Mouse (Mus musculus) heart, adult 18-20 months (tissue): Measurements from ENCODE around the gene Prelp. TPM values are rescaled to one million over a fixed set of nuclear protein-coding genes. Genes with fewer than 3 reads are reported as not detected.
"Not testable (repeated sequence)": the region's sequence is repeated elsewhere in the genome, so short reads cannot be mapped to it uniquely, and the experiment has no call there.

Experiments used
- DNase-seq, 2 experiments: peaks; one replicate each; pipeline ENCODE4 v3.0.0; 2021 to 2022; ENCODE audit warnings: mixed read lengths in 1 of 2
- long read RNA-seq, 2 experiments: library from polyadenylated mRNA; stranded (forward); transcript quantifications; one replicate each; pipeline ENCODE4 v2.0.0; 2021
- total RNA-seq, 2 experiments: library from RNA; stranded (reverse); gene quantifications; 2 replicates each; pipeline ENCODE4 v1.2.3; 2021

The Prelp gene
- total RNA-seq, result 10 to 100 TPM; 23.4 to 28.7 TPM
- long read RNA-seq, experiment 1, transcript Prelp-201 (3 exons, 3,615 nt), result major isoform, 21 of 28 reads
- long read RNA-seq, experiment 1, partial matches to known transcripts, result 2 of 28 reads
- long read RNA-seq, experiment 1, other reads (novel, unspliced or antisense), result 5 of 28 reads
- long read RNA-seq, experiment 2, transcript Prelp-201 (3 exons, 3,615 nt), result major isoform, 6 of 10 reads
- long read RNA-seq, experiment 2, partial matches to known transcripts, result 2 of 10 reads
- long read RNA-seq, experiment 2, other reads (novel, unspliced or antisense), result 2 of 10 reads

GRCm38 (mm10) chr1:133921304-133921751 lies at the start of gene Prelp:
Gene Prelp, minus strand, starts transcription at chr1:133921414.
- peak; percentile 80 to 88 for DNase-seq

DNA sequence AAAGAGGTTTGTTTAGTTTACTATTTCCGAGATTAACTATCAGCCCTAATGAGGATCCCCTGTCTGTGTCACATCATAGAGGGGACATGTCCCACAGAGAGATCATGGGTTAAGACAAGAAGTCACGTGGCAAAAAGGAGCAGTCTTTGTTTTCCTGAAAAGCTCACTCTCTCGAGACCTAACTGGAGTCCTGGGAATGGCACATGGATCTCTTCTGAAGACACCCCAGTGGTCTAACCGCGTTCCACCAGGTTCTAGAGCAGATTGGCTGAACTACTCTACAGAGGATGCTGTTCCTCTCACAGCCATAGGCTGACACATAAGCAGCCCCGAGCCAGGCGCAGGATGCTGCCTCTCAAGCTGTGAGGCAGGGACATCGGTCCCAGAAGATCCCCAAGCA lies 48.2 kb upstream of the Prelp start:
- DNase-seq, result no peak

- DNase-seq, result no peak
These were observed 47.6 kb upstream of the Prelp start for GRCm38 (mm10) chr1:133968788-133969325.

DNA sequence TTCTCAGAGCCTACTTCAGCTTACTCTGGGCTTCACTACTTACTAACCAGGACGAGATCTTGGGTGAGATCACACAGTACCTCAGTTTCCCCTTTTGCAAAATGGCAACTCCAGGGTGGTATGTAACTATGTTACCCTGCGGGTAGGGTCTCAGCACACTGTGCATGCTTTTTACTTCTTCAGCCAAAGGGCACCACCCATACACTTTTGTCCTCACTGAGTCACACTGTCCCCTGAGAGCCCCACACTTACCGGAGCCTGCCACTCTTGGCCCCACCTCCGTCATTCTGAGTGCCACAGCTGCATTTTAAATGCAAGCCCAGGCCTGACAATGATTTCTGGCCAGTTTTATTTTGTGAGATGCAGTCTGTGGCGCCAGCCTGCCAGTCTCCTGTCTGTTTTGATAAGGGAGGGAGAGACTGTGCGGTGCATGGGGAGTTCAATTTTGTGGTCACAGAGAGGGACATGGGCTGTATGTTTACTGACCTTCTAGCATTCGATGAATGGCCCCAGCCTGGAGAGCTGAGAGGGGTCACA lies 46.3 kb upstream of the Prelp start:
- no peak for DNase-seq

DNA sequence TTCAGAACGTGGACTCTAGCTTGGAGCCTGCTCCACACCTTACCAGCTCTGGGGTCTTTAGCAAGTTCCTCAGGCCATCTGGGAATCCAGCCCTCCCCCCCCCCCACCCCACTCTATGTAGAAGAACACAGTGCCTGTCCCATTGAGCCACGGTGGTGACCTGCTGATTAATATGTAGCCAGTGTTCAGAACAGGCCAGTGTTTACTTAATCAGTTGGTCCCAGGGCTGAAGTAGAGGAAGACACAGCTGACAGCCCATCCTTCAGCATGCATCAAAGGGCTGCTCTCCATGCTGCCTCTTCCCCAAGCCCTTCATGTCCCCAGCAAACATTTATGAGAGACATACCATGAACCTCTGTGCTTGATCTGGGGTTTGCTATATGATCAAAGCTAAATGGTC lies 44.8 kb upstream of the Prelp start:
- no peak for DNase-seq

DNA sequence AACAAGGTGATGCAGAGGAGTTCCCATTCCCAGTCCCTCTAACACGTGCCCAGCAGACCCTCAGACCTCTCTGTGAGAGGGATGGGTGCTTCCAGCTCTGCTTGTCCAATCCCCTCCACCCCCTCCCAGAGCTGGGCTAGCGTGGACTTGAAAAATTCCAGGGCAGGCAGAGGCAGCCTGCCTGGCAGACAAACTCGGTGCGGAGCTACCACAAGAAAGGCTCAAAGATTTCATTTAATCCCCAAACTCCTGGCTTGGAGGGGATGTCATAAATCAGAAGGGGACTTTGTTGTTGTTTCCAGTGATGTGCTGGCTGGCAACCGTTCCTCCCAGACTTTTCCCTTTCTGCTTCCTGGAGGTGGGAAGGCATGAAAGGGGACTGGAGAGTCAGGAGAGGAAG lies 44.1 kb upstream of the Prelp start:
- no peak for DNase-seq

DNA sequence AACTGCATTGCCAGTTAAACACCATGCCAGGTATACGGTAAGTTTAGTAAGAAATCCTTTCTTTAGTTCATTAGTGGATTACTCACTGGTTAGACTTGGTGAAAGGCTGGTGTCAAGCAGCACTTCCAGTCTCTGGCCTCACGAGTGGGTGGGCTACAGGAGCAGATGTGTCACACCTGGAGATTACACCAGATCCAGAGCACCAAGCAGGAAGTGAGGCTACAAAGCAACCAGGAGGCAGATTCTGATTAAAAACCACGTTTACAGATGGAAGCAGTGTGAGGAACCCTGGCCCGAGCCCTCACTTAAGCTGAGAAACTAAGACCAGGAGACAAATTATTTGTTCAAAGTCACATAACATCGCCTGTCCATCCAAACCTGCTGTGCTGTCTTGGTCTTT lies 43.5 kb upstream of the Prelp start:
- DNase-seq, result no peak

DNA sequence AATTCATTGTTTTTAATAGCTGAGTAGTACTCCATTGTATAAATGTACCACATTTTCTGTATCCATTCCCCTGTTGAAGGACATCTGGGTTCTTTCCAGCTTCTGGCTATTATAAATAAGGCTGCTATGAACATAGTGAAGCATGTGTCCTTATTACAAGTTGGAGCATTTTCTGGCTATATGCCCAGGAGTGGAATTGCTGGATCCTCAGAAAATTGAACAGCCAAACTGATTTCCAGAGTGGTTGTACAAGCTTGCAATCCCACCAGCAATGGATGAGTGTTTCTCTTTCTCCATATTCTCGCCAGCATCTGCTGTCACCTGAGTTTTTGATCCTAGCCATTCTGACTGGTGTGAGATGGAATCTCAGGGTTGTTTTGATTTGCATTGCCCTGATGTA lies 42.4 kb upstream of the Prelp start:
- not testable (repeated sequence) for DNase-seq

GRCm38 (mm10) chr1:133963128-133963527 lies 41.9 kb upstream of the Prelp start:
- DNase-seq, result not testable (repeated sequence)

- DNase-seq, result peak; percentile 89 to 91
These were observed 40.3 kb upstream of the Prelp start for GRCm38 (mm10) chr1:133961281-133962134.

DNA sequence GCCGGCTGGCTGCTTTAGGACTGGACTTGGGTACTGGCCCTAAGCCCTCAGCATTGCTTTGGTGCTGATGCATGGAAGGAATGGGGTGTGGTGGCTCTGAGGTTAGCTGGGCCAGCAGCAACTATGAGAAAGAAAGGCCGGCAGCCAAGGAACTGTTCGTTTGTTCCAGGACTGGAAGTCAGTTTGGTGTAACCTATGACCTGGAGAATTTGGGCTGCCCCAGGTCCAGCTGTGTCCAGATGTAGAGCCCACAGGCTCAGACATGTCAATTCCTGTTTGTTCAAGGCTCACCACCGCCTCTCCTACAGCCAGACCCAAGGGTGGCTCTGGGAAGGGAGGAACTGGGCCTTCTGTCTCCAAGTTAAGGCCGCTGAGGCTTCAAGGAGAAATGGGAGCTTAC lies 38.3 kb upstream of the Prelp start:
- DNase-seq, result peak; percentile 78 to 88

DNA sequence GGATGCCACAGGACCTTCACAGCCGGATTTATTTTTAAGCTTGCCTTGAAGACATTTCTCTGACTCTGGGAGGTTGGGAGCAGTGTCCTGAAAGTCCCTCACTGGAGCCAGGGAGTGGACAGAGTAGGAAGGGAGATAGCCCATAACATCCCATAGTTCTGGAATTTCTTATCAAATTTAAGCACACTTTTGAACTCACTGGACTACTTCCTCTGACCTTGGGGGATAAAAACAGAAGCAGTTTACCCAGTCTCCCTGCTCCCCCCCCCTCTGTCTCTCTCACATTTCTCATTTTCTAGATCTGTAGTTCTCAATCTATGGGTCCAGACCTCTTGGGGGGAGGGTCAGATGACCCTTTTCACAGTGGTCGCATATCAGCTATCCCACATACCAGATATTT lies 32.8 kb upstream of the Prelp start:
- DNase-seq, result no peak

- peak; percentile 52 to 59 for DNase-seq
These were observed 32.1 kb upstream of the Prelp start for GRCm38 (mm10) chr1:133953261-133953742.

DNA sequence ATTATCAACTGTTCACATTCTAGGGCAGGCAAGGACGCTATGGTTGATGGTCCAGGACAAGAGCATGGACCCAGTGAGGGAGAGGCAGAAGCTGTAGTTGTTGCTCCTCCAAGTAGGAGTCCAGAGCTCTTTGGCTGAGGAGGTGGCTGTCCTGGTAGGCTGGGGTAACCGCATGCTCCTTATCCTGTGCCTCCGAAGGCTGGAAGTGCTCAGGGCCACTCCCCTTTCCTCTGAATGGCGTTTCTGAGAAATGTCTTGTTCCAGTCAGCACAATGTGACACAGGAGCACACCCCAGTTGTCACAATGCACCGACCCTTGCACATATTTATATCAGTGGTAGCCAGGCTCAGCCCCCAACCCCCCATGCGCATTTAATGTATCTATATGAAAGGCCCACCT lies 30.4 kb upstream of the Prelp start:
- DNase-seq, result no peak

DNA sequence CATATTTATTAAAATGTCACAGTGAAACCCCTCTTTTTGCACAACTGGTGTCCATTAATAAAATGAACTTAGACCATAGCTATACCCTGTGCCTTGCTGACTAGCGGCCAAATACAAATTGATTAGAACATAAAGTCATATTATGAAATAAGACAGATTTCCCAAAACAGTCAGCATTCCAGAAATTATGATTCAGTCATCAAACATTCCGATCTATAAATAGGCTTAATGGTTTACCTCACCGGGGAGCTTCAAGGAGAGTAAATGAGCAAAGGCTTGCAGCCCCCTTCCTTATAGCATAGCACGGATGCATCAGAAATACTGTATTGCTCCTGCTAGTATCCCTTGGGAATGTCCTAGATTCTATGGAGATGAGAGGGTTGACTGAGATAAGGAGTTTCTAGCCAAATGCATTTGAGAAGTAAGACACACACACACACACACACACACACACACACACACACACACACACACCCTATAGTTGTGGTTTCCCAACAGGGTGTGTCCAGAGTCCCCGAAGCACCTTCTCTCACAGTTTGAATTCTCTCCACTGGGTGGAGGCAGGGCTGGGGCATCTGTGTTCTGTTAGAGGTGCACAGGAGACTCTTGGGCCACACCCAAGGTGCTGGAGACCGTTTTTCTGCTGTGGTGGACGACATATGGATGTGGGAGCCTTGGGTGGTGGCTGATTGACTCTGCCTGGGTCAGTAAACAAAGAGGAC lies 29.0 kb upstream of the Prelp start:
- DNase-seq, result no peak

- no peak for DNase-seq
These were observed 23.9 kb upstream of the Prelp start for GRCm38 (mm10) chr1:133945106-133945505.

DNA sequence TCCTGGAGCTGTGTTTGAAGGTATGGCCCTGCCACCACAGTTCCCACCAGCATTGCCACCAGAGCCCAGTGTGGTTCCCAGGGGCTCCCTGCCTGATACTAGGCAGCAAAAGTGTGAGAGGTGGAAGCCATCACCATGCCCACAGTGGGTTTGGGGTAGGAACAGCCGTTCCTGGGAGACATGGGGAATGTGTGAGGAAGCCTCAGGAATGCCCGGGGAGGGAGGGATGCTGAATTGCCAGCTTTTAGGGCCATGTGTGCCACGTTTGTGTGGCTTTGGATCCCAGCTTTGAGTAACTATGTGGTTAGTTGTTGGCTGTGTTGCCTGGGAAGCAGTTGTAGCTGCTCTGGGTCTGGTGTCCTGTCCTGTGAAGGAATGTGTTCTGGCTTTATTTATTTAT lies 20.7 kb upstream of the Prelp start:
- DNase-seq, result no peak

GRCm38 (mm10) chr1:133941158-133941860 lies 20.1 kb upstream of the Prelp start:
- no peak for DNase-seq

- DNase-seq, result no peak
These were observed 19.4 kb upstream of the Prelp start for GRCm38 (mm10) chr1:133940481-133941092.

DNA sequence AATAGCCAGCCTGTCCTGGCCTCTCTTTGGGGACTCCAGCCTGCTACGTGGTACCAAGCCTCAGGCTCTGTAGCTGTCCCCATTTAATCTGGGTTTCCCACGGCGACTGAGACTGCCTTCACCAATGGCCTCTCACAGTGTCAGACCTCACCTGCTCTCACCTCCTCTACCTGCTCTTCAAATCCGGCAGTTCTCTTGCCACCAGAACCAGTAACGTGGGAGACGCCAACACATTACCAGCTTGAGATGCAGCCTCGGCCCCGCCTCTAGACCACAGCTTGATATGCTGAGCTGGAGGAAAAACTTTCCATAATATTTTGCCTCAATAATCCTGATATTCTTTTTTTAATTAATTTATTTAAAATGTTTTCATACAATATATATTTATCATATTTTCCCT lies 18.5 kb upstream of the Prelp start:
- no peak for DNase-seq

DNA sequence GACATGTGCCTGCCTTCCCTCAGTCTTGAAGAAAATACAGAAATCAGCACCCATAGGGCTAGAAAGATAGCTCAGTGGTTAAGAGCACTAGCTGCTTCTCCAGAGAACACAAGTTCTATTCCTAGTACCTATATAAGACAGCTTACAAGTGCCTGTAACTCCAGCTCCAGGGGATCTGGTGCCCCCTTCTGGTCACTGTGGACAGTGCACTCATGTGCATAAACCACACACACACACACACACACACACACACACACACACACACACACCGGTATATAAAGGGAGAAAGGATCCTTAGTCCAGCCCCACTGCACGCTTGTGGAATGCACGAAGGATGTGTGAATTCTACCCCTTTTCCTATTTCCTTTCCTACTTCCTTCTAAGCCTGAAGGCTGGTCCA lies 15.0 kb upstream of the Prelp start:
- DNase-seq, result no peak
